Mouse (Mus musculus): ENCODE measurements around the gene Trmt5. TPM values are rescaled to one million over a fixed set of nuclear protein-coding genes. Genes with fewer than 3 reads are reported as not detected.
A peak's percentile ranks its signal among the peaks of the same experiment; 100 is the strongest.

The Trmt5 gene
- polyA plus RNA-seq, 1 experiment from 2014 or later = 20.1 TPM

DNA sequence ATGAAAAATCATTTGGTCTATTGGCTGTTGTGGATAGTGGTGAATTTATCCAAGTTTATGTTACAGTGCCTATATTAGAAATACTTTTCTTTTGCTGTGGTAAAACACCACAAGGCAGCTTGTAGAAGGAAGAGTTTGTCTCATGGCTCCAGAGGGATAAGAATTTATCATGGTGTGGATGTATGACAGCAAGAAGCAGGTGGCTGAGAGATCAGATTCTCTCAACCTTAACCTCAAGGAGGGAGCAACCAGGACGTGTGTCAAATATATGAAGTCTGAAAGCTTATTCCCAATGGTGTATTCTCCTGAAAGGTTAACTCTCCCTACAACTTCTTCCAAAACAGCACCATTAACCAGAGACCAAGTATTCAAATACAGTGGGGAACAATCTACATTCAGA, 19.9 kb downstream of the Trmt5 start:
- Histone ChIP-seq H3K36me3 (peaks cover 7% of the 10 kb centered on the region; the same call in 1 of the 2 replicates), H3K27me3 (no peaks in the 10 kb centered on the region), H3K4me2 (replicated peaks) (no peak overlapping the region), H3K4me1 (peaks cover 25% of the 10 kb centered on the region), H3K9ac (no peak overlapping the region), H3K27ac (no peak overlapping the region), H3K9me3 (0 out of 2 replicates have a peak, but pooled peaks cover 3% of the 10 kb centered on the region), H3K4me3 (no peak overlapping the region)
- WGBS = 61% methylated on average over 1 of the region's 1 CpGs
- no peak for ATAC-seq (ENCODE audit: low FRiP score, low read depth)

DNA sequence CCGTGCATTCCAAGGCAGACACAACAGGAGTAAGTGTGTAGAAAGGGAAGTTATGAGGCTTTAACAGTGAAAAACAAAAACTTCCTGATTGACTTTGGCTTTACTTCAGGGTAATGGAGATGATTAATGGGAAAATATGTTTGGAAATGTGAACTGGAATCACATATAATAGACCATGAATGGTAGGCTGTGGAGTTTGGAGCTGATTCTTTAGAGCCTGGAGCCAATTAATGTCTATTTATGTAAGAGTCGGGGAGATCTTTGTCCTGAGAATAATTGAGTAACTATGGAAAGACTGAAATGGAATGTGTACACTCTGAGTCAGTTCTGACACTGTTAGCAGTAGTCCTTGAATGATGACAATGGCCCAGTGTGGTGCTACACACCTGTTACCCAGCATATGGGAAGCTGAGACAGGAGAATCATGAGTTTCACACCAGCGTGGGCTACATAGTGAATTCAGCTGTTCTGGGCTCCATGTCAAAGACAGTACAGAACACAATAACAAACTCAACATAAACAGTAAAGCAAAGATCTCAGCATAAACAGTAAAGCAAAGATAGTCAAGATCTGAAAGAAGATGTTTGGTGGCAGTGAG, 21.0 kb downstream of the Trmt5 start:
- 0 out of 2 replicates have a peak, but pooled peaks cover 3% of the 10 kb centered on the region for H3K9me3 ChIP-seq
- no peak for ATAC-seq (ENCODE audit: low FRiP score, low read depth)

DNA sequence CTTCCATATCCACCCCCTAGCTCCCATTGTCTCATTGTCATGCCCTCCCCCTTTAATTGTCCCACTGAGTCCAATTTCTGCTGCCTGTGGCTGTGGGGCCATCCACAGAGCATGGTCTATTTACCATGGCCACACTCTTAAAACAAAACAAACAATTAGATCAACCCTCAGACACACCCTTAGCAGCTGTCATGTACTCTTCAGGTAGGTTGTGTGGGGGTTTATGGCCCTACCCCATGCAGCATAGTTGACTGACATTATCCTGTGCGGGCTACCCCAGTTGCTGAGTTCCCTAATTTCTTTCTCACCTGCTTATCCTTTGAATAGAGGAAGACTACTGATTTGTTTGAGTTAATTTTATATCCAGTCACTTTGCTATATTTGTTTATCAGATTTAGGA, 26.2 kb downstream of the Trmt5 start:
- 85% methylated on average over 1 of the region's 1 CpGs for WGBS
- no peaks in the 10 kb centered on the region for H3K4me1 ChIP-seq

More for the DNA sequence above, 21.0 kb downstream of the Trmt5 start:
- H3K27ac ChIP-seq = no peak overlapping the region
- H3K4me1 ChIP-seq = peaks cover 18% of the 10 kb centered on the region
- H3K27me3 ChIP-seq = no peaks in the 10 kb centered on the region
- no peak overlapping the region for H3K9ac ChIP-seq
- H3K4me2 ChIP-seq (replicated peaks) = no peak overlapping the region
- 72% methylated on average over 3 of the region's 3 CpGs for WGBS
- peaks cover 7% of the 10 kb centered on the region; the same call in 1 of the 2 replicates for H3K36me3 ChIP-seq
- no peak overlapping the region for H3K4me3 ChIP-seq

DNA sequence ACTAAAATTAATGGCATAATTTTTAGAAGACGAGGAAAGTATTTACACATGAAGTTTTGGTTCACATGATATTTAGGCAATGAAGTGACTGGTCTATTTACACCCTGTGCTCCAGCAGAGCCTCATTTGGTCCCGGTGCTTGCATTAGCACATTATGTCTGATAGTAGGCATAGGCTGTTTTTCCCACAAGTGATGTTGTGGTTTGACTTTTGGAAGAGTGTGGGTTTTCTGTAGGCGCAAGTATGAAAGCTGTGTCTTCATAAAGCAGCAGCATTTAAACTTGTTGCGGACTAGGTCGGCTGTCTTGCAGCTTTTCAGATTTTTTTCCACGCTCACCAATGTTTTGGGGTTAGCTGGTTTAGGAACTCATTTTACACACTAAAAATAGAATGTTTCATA, 27.2 kb downstream of the Trmt5 start:
- Histone ChIP-seq H3K27ac (no peak overlapping the region), H3K9me3 (0 out of 2 replicates have a peak, but pooled peaks cover 3% of the 10 kb centered on the region), H3K9ac (no peak overlapping the region), H3K4me1 (no peaks in the 10 kb centered on the region), H3K36me3 (peaks cover 7% of the 10 kb centered on the region; the same call in 1 of the 2 replicates), H3K4me2 (replicated peaks) (no peak overlapping the region), H3K27me3 (no peaks in the 10 kb centered on the region), H3K4me3 (no peak overlapping the region)
- ATAC-seq (ENCODE audit: low FRiP score, low read depth) = no peak
- WGBS = 82% methylated on average over 6 of the region's 6 CpGs

More for the DNA sequence above, 26.2 kb downstream of the Trmt5 start:
- H3K9ac ChIP-seq = no peak overlapping the region
- H3K4me3 ChIP-seq = no peak overlapping the region
- peaks cover 7% of the 10 kb centered on the region; the same call in 1 of the 2 replicates for H3K36me3 ChIP-seq
- no peaks in the 10 kb centered on the region for H3K27me3 ChIP-seq
- H3K4me2 ChIP-seq (replicated peaks) = no peak overlapping the region
- H3K27ac ChIP-seq = no peak overlapping the region
- H3K9me3 ChIP-seq = 0 out of 2 replicates have a peak, but pooled peaks cover 3% of the 10 kb centered on the region
- ATAC-seq (ENCODE audit: low FRiP score, low read depth) = no peak

DNA sequence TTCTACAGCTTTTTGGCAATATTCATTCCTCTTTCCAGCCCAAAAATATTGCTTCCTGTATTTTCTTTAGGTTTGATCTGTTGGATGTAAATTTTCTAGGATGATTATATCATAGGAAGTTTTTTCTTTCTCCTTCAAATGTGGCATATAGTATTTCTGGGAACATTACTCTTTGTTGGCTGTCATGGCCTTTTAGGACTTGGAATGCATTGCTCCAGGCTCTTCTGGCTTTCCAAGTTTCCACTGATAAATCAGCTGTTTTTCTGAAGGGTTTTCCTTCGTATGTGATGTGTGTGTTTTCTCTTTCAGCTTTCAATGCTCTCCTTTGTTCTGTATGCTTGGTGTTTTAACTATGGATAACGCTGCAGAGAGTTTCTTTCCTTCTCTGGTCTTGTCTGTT, 31.5 kb downstream of the Trmt5 start:
- ATAC-seq (ENCODE audit: low FRiP score, low read depth) = no peak
- Histone ChIP-seq H3K4me2 (replicated peaks) (no peak overlapping the region), H3K9me3 (no peaks in the 10 kb centered on the region), H3K4me1 (no peaks in the 10 kb centered on the region; the same call in 1 of the 2 replicates), H3K27me3 (no peaks in the 10 kb centered on the region), H3K36me3 (no peaks in the 10 kb centered on the region), H3K4me3 (no peak overlapping the region), H3K27ac (no peak overlapping the region), H3K9ac (no peak overlapping the region)
- 66% methylated on average over 2 of the region's 2 CpGs for WGBS

DNA sequence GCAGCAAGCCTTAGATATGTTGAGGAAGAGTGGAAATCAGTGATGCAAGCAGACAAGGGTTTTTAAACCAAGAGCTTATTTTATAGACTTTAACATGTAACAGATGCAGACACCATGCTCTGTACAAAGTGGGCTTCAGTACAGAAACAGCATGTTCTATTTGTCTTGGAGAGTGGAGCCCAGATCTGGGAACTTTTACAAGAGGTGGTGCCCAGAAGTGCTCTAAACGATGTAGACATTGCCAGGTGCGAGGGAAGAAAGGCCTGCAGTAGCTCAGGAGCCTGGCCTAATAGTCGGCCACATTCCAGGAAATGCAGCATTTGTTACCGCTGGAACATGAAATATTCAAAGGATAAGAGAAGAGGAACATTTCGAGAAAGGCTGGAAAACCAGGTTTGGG, 40.8 kb downstream of the Trmt5 start:
- WGBS = 21% methylated on average over 5 of the region's 5 CpGs
- Histone ChIP-seq H3K36me3 (no peaks in the 10 kb centered on the region), H3K4me2 (replicated peaks) (peak overlapping the region; percentile 7; the same call in 1 of the 2 replicates), H3K27ac (no peak overlapping the region), H3K9me3 (no peaks in the 10 kb centered on the region), H3K27me3 (no peaks in the 10 kb centered on the region), H3K4me3 (no peak overlapping the region), H3K9ac (no peak overlapping the region), H3K4me1 (peaks cover 21% of the 10 kb centered on the region)
- peak; percentile 72; the same call in 1 of the 2 replicates for ATAC-seq (ENCODE audit: low FRiP score, low read depth)

DNA sequence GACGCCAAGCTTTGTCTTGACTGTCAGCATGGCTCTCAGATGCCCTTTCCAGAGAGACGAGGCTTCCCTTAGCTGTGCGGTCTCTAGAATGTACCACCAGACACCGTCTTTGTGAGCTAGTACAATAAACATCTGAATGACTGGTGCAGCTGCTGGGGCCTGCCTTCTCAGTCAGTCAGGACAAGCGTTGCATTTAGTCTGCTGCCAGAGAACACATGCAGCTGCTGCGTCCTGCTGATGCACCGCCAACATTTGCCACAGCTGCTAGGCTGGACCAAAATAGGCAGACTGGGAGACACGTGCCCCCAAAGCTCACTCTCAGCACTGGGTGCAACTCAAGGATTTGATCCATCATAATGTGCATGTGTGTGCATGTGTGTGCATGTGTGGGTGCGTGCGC, 44.5 kb downstream of the Trmt5 start:
- peak; percentile 83 for ATAC-seq (ENCODE audit: low FRiP score, low read depth)

DNA sequence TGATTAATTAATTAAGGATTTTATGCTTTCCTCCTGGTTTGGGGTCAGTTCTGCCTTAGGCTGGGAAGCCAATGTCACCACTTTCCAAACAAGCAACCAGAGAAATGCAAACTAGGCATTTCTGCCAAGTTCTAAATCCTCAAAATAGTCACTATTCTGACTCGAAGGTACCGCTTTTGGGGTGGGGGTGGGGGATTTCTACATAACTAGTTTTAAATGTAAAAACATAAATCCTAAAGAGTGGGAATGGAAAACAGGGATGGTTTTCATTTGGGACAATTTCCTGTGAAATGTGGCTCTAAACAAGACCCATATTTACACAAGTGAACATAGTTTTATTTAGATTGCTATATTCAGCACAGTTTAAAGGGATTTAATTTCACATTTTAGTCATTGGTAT, 53.9 kb downstream of the Trmt5 start:
- no peak overlapping the region for H3K27ac ChIP-seq
- H3K4me2 ChIP-seq (replicated peaks) = no peak overlapping the region
- peaks cover 10% of the 10 kb centered on the region for H3K4me1 ChIP-seq
- WGBS = 31% methylated on average over 2 of the region's 2 CpGs
- H3K36me3 ChIP-seq = peaks cover 3% of the 10 kb centered on the region; the same call in 1 of the 2 replicates
- H3K4me3 ChIP-seq = no peak overlapping the region
- ATAC-seq (ENCODE audit: low FRiP score, low read depth) = no peak
- no peaks in the 10 kb centered on the region for H3K9me3 ChIP-seq
- H3K9ac ChIP-seq = no peak overlapping the region
- H3K27me3 ChIP-seq = no peaks in the 10 kb centered on the region

More for the DNA sequence above, 44.5 kb downstream of the Trmt5 start:
- Histone ChIP-seq H3K4me3 (no peak overlapping the region), H3K27me3 (no peaks in the 10 kb centered on the region), H3K9me3 (no peaks in the 10 kb centered on the region), H3K9ac (no peak overlapping the region), H3K4me2 (replicated peaks) (no peak overlapping the region), H3K36me3 (no peaks in the 10 kb centered on the region), H3K27ac (no peak overlapping the region), H3K4me1 (peaks cover 21% of the 10 kb centered on the region)
- WGBS = 53% methylated on average over 10 of the region's 10 CpGs

DNA sequence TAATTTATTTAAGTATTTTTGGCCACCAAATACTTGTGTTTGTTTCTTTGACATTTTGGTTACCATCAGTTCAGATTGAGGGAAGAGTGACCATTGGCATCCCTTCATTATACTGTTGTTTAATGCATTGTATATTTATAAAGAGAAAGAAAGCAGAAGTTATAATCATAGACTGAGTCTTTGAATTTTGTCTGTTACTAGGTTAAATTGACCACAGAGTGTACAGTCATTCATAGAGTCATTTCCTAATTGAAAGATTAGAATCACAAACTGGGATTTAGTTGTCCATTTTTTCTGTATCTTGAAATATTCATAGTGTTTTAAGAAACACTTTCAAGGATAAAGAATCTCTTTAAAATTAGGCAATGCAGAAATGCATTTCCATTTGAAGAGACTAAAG, 55.0 kb downstream of the Trmt5 start:
- peaks cover 10% of the 10 kb centered on the region for H3K4me1 ChIP-seq
- no peak overlapping the region for H3K4me2 ChIP-seq (replicated peaks)
- no peak overlapping the region for H3K27ac ChIP-seq
- peaks cover 3% of the 10 kb centered on the region; the same call in 1 of the 2 replicates for H3K36me3 ChIP-seq
- ATAC-seq (ENCODE audit: low FRiP score, low read depth) = no peak
- no peaks in the 10 kb centered on the region for H3K9me3 ChIP-seq
- H3K4me3 ChIP-seq = no peak overlapping the region
- H3K9ac ChIP-seq = no peak overlapping the region
- no peaks in the 10 kb centered on the region for H3K27me3 ChIP-seq

DNA sequence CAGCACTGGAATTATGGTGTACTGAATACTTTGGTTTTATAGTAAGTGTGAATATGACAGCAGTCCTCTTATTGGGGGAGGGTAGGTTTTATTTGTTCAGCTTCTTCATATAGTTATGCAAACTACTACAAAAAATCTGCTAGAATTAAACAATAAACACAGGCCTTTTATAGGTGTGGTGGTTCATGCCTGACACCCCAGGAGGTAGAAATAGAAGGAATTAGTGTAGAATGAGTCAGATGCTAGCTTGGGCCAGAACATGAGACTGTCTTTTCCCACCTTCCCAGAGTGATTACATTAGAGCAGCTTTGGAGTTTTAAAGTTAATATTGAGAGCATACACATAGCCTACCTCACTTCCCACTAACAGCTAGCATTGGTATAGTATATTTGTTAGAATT, 56.3 kb downstream of the Trmt5 start:
- no peak for ATAC-seq (ENCODE audit: low FRiP score, low read depth)
- Histone ChIP-seq H3K4me2 (replicated peaks) (no peak overlapping the region), H3K27ac (no peak overlapping the region), H3K27me3 (no peaks in the 10 kb centered on the region), H3K9ac (no peak overlapping the region), H3K36me3 (peaks cover 3% of the 10 kb centered on the region; the same call in 1 of the 2 replicates), H3K9me3 (no peaks in the 10 kb centered on the region), H3K4me3 (no peak overlapping the region), H3K4me1 (peaks cover 10% of the 10 kb centered on the region)

Other genes with a start within 250 kb of the Trmt5 start
- 47.0 and 50.0 TPM in 2 replicates for gene Six1, start 232.8 kb downstream of the Trmt5 start, polyA plus RNA-seq (2015; fragmentation: Nextera tagmentation; extraction: Ambion mirVana)
- 7.6 and 8.3 TPM in 2 replicates for gene Six4, start 173.3 kb downstream of the Trmt5 start, polyA plus RNA-seq (2015; fragmentation: Nextera tagmentation; extraction: Ambion mirVana)
- 34.8 and 36.8 TPM in 2 replicates for gene Mnat1, start 163.0 kb downstream of the Trmt5 start, polyA plus RNA-seq (2015; fragmentation: Nextera tagmentation; extraction: Ambion mirVana)
- 11.0 and 14.1 TPM in 2 replicates for gene Slc38a6, start 69 bp upstream of the Trmt5 start, polyA plus RNA-seq (2015; fragmentation: Nextera tagmentation; extraction: Ambion mirVana)

Measured in limb, embryonic 13.5 days (tissue).